Mouse (Mus musculus): Measurements from ENCODE around the gene Slc35f5. TPM values are rescaled to one million over a fixed set of nuclear protein-coding genes. Genes with fewer than 3 reads are reported as not detected.
"Not testable (repeated sequence)": the region's sequence is repeated elsewhere in the genome, so short reads cannot be mapped to it uniquely, and the experiment has no call there.

Slc35f5 gene
- 41.3 and 56.2 TPM in 2 replicates for total RNA-seq (2021)
- long read RNA-seq, transcript Slc35f5-201 (16 exons, 2,733 nt), result major isoform, 60 of 71 reads
- long read RNA-seq, partial matches to known transcripts, result 5 of 71 reads
- long read RNA-seq, other reads (novel, unspliced or antisense), result 6 of 71 reads

DNA sequence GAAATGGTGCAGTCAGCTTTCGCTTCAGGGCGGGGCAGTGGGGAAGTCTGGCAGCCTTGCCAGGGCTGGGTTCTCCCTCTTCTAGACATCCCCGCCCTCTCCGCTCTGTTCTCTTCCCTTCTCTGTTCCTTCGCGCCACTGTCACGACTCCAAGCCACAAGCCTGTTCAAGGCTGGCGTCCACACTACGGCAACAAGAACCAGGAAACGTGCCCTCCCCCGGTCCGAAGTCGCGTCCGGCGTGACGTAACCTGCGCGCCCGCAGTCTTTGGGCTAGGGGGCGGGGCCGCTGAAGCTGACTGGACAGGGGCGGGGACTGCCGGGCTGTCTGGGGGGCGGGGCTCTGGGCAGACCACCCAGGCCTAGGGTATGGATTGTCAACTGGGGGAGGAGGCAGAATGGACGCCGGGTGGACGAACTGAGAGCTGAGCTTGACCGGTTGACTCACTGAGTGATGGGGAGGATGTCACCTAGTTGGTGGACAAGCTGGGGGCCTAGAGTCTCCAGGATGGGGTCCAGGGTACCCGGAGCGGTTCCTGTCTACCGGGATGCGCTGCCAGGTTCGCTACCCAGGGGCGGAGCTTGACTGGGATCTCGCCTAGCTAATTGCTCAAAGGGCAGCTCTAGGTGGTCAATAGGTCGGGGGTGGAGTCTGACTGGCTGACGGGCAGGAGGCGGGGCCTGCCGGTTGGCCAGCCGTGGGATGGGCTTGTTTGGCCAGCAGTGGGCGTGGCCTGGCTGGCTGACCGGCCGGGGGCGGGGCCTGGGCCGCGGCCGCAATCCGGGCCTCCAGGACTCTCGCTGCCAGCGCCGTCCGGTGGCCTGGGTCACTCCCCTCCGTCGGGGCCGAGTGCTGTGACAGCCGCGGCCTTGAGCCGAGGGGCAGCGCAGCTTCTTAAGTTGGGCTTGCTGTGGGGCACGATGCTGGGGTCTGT, at the start of gene Slc35f5:
Slc35f5 (plus strand) TSS at position 337 of the 934 bp plus-strand sequence.
- peak; percentile 98 for DNase-seq

DNA sequence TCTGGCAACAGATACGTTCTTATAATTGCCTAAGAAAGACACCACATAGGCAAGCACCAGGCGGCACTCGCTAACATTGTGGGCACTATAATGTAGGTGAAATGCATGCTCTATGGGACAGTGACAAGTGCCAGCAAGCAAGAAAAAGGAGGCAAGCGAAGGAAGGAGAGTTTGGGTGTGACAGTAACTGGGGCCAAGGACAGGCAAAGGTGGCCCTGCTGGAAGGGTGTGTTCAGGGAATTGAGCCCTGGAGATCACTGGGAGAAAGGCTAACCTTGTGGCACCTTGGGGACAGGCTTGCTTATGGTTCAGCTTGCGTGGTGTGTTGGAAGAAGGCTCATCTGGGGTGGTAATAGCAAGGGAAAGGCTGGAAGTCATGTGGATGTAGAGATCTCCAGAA, 45.7 kb upstream of the Slc35f5 start:
- no peak for DNase-seq

DNA sequence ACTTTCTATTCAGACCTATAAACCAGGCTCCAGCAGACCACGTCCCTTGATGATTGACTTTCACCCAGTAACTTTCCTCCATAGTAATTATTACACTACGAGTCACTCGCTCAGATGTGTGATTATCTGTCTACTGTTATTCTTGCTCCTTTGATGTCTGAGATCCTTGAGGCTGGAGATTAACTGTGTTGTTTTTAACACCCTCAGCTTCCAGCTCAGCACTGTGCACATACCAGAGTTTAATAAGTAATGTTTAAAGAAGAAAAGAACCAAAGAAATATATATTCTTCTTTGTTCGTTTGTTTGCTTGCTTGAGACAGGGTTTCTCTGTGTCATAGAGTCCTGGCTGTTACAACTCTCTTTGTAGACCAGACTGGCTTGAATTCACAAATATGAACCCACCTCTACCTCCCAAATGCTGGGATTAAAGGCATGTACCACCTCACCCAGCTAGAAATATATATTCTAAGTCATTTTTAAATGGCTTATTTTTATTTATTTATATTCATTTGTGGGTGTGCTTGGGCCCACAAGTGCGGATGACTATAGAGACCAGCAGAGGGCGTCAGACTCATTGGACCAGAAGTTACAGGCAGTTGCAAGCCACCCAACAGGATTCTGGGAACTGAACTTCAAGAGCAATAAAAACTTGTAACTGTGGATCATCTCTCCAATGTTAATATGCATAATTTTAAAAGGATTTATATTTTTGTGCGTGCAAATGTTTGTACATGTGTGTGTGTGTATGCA, 43.3 kb upstream of the Slc35f5 start:
- no peak for DNase-seq

DNA sequence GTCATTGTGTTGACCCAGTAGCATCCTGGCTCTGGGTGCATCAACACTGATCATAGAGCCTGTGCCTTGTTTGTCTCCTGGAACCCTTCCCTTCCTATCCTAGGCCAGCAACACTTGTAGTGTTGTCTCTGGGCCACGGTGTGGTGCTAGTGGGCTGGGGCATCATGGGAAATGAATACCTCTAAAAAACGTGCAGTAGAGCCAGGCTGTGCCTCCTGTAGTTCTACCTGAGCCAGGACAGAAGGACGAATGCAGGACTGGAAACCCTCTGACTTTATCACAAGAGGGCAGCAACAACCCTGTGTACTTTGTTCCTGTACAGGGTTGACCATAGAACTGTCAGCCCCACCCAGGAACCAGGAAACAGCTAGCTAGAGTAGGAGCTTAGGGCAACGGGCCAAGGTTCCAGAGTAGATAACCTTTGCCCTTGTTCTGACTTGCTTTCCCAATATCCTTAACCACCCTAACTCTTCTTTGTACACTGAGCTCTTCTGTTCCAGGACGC, 41.2 kb upstream of the Slc35f5 start:
- DNase-seq, result peak; percentile 50

DNA sequence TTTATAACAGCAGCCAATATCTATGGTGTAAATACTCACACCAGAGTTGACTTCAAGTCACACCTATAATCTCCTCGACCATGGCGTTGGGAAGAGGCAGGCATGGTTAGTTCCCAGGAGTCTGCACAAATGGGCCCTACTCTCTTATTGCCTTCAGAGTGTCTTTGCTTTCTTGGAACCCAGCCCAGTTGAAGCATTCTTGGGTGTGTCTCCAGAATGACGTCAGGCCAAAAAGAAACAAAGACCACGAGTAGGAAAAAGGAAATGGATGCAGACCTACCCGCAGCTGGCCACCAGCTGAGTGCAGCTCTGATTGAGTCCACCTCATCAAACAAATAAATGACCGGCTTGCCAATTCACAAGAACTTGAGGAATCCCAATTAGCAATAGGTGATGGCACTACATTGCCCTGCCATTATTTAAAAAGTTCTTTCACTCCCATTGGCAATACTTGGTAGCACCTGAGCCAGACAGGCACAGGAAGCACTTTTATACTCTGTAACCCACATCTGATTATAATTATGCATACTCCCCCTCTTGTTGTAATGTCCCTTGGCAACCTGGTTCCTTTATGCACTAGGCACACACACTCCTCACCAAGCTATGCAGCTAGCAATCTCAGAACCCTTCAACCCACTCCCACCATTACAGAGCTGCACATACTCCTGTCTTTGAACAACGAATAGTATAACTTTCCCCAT, 34.3 kb upstream of the Slc35f5 start:
- DNase-seq, result no peak

DNA sequence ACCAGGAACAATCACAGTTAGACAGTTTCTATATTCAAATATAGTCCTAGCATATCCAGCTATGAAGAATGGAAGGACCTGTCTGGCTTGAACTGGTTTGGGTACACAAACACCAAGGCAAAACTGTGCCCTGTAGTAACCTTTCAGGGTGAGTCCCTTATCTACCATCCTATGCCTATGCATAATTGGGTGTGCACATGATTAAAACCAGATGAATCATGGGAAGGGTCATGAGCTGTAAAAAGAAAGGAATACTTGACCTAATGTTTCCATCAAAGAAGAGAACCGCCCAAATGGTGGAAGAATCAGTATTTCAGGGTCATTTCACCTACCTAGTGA, 33.8 kb upstream of the Slc35f5 start:
- DNase-seq, result no peak

DNA sequence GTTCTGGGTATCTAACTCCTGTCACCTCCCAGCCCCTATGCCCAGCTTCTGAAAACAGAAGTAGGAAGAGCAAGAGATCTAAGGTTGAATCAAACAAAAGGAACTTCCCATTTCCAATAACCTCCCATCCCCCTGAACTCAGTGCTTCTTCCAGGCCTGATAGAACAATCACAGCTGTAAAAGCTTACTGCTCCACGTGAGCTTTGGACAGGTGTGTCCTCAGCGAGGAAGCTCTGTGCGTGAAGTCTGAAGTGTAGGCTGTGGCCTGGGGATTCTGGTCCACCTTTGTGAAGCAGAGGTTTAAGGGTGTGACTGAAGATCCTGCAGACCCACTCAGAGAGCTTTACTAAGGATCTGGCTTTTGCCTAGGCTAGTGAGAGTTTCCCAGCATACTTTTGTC, 33.0 kb upstream of the Slc35f5 start:
- no peak for DNase-seq

DNA sequence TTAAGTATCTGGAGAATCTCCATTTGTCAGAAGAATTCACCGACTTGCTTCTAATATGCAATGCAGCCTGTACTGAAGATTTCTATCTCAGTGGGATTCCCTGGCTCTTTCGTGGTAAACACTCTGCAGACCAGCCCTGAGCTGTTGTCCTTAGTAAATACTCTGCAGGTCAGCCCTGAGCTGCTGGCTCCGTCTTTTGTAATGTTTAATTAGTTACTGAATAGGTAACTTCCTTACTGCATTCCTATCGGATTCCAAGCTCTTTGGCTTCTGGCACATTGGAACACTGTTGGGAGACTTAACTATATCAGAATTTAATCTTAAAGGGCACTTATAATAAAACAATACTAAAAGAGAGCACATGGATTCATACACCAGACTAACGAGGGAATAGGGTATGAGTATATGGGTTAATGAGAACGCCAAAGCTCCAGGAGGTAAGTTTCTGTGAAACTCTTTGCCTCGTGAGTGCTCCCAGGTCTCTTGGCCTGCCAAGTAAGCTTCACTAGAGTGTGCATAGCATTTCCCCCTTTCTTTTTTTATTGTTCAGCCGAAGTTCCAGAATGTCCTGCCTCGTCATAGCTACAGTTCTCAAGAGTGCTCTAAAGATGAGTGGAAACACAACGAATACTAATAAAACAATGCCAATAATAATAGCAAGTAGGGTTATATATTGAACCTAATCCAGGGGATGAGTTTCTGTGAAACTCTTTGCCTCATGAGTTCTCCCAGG, 27.0 kb upstream of the Slc35f5 start:
- DNase-seq, result not testable (repeated sequence)

DNA sequence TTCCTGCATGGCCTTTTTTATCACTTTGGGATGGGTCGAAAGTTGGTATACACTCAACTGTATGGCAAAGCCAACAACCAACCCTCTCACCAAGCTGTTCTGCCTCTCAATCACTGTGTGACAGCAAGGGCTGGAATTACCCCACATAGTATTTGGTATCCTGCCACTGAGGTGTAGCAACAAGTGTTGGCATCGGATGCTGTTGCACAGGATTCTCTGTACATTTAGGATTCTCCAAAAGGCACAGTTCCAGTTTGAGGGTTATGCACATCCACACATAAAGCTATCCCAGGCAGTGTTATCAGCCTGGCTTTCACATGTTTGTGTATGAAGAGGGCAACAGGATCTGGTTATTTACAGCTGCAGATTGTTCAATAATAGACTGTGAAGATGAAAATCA, 23.3 kb upstream of the Slc35f5 start:
- DNase-seq, result no peak

DNA sequence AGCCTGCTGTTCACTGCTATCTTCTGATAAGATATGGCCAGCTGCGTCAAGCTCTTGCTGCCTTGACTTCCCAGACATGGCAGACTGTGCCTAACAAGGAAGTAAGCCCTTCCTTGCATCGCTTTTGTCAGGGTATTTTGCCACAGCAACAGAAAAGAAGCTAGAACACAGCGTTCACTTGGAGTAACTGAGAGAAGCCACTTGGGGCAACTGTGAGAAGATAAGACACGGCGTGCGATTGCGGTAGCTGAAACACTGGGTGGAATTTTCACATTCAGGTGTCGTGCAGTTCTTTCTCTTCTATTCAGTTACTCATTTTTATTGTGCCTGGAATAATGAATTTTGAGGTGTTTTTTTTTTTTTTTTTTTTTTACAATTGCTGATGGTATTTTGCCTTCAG, 22.6 kb upstream of the Slc35f5 start:
- no peak for DNase-seq

DNA sequence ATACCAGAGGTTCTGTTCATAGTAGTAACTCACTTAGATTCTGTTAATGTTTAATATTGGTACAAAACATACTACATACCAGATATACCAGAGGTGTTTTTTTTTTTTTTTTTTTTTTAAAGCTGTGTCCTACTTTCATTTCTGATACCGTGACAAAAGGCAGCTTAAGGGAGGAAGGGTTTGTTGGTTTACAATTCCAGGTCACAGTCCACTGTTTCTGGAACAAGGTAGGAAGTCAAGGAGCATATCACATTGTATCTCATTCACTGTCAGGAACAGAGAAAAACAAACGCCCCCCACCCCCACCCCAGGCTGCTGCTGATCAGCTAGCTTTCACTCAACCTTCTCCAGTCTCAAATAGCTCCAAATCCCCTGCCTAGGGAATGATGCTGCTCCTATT, 21.1 kb upstream of the Slc35f5 start:
- no peak for DNase-seq

DNA sequence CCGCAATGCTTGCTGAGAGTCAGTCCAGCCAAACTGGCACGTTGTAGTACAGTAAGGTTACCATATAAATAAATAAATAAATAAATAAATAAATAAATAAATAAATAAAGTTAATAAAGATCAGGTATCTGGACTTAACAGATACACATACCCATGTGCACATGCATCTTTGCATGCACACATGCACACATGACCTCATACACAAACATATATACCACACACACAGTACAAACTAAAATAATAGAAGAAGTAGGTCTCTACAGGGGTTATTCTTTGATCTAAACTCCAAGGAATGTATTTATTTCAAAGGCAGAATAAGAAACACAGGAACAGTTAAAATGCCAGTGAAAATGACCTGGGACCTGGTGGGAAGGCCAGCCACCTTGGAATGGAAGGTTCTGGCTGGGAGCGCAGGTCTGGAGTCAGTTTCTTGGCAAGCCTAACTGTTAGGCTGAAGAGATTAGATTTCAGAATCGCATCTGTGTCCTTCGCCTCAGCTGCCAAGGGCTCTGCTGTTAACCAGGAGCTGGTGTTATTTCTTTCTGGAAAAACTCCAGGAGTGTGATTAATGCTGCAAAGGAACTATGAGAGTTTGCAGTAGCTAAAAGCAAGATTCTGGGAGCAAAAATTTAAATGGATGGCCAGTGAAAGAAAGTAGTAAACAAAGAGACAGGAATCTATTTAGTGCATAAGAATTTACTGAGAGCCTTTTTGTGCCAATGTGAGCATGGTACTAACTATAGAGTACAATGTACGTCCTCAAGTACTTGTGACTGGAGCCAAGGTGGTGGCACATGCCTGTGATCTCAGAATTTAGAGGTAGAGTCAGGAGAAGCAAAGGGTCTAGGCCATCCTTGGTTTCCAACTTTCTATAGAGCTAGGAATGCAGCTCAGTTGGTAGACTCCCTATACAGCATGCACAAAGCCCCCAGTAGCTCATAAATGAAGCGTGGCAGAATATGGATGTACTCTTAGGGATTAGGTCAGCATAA, 18.1 kb upstream of the Slc35f5 start:
- DNase-seq, result peak; percentile 42

DNA sequence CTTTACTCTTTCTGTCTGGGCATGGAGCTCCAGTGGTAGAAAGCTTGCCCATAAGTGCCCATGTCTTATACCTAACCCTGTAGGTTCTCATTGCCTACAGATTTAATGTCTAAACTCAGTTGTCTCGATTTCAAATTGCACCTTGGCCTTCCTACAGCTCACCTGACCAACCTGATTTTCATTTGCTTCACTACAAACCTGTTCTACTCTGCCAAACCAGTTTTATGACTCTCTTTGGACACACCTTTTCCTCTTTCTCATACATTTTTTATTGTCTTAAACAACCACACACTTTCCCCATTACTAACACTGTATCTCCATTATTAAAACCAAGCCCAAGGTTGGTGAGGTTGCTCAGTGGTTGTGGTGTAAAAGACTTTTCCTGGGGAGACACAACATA, 10.5 kb upstream of the Slc35f5 start:
- DNase-seq, result no peak

DNA sequence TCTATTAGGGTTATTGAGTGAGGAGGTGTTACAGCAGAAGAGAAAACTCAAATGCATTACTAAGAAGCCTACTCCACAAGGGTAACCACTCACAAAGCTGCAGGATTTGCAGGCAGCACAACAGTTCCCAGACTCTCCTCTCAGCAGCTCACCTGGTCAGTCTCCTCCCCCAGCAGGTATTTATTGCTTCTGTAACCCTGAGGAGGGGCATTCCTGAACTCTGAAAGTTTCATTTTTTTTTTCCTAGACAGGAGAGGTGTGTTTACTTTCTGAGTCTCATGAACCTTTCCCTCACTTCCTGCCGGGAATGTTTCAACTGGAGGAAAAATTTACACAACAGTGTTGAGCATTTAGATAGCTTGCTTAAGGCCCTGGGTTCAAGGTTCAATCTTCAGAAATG, 10.0 kb upstream of the Slc35f5 start:
- DNase-seq, result no peak

DNA sequence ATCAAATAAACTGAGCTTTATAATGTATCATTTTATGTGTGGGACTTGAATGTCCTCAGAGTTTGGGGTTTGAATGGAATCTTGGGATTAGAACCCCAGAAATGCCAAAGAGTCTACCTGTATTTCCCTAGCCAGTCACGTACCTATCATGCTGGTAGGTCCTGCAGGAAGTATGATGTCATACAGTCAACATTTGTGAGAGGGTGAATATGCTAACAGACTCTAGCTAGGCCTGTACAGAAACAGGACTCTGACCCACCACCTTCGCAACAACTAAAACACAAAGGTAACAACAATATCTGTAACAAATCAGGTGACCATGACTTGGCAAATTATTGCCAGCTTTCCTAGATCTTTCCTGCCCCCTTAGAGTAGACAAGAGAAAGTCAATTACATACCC, 8.8 kb upstream of the Slc35f5 start:
- DNase-seq, result no peak

DNA sequence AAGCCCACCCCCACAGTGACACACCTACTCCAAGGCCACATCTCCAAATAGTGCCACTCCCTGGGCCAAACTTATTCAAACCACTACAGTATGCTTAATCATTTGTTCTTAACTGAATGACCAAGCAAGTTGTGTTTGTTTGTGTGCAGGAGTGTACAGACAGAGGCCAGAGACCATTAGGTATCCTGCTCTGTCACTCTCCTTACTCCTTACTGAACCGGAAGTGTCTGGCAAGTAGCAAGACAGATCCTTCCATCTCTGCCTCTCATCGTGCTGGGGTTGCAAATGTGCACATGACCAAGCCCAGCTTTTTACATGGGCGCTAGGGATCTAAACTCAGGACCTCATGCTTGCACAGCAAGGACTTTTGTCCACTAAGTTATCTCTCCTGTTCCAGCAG, 1.1 kb upstream of the Slc35f5 start:
- DNase-seq, result no peak

DNA sequence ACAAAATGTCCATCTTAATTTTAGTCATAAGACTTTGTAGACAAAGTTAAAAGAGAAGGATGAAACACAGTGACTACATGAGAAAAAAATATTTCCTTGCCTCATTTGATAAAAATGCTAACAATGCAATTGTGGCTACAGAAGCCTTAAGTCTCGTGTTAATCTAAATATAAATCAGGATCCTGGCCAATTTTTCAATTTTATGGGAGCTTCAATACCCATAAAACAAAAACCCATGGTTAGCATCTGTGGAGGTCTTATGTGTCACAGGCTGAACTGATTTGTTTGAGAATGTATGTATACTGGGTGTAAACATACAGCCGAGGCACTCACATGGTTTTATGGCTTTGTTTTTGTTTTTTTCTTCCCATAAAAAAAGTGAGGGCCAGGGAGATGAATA, 674 bp upstream of the Slc35f5 start:
- DNase-seq, result no peak

DNA sequence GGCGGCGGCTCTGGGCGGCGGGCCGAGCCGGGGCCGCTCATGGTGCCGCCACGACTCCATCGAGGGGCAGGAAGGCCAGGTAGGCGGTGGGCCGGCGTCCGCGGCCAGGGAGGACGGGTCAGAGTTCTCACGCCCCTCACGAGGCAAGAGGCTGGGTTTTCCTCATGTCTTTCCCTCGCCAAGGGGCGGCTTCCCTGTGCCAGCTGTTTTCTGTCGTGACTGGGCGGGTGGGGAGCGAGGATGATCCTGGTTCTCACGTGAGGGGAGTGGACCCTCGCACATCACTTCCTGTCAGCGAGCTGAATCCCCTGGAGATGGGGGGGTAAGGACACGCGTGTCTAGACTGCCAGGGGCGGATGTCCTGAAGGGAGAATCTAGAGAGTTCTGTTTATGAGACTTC, 811 bp downstream of the Slc35f5 start:
- no peak for DNase-seq

DNA sequence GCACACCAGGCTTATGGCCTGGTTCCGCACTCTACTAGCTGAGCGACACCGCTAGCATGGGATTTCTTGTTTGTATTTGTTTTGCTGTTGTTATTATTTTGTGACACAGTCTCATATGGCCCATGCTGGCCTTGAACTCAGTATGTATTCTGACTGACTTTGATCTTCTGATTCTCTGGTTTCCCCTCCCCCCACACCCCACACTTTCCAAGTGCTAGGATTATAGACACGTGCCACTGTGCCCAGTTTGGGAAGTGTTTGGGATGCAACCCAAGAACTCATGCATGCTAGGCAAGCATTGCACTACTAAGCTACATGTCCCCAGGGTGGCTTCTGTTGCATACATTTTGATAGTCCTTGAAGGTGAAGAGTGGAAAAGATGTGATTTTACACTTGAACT, 1.4 kb downstream of the Slc35f5 start:
- no peak for DNase-seq

DNA sequence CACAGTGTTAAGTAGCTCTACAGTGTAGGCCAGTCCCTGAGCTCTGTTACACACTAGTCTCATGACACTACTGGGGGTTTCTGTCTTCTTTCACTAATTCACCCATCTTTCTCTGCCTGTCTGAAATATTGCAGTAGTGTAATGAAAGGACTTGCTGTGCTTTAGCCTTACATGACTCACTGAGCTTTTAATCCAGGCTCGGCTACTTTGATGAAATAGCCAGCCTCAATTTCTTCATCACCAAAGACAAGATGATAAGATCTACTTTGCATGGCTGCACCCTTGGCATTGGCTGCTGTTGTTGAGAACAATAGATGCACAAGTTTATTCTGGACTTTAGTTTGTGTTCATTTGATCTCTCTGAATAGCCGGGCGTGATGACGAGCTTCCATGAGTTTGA, 7.7 kb downstream of the Slc35f5 start:
- no peak for DNase-seq

DNA sequence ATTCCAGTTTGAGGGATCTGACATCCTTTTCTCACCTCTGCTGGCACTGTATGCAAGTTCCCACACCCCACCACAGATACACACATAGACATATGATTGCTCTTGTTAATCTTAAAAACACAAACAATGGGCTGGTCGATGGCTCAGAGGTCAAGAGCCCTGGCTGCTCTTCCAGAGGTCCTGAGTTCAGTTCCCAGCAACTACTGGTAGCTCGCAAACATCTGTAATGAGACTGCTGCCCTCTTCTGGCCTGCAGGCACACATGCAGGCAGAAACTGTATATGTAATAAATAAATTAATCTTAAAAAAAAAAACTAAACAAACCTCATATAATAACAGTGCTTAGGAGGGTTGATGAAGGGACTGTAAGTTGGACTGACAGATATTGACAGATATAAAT, 13.8 kb downstream of the Slc35f5 start:
- peak; percentile 6 for DNase-seq

Data from adrenal gland, postnatal 25 days (tissue).